Mouse (Mus musculus) hindlimb bud, embryonic 11.5 days (tissue): ENCODE measurements at regions not wholly inside any gene's neighbourhood (a gene's known extent, or its start where the extent isn't known, plus 50 kb on each side); places are given as distances from the start of the nearest gene placed in this dataset.

Experiments
- DNase-seq: peaks from one replicate; pipeline ENCODE4 v3.0.0-alpha.2; 2012; ENCODE audit warnings: low read depth, low spot score; ENCODE audit errors: extremely low spot score

GRCm38 (mm10) chr13:71150092-71150491 is 308.5 kb upstream of the Adamts16 start:
- DNase-seq, result no peak

- DNase-seq, result no peak
Observed at GRCm38 (mm10) chr13:71149303-71149696, 307.7 kb upstream of the Adamts16 start.

GRCm38 (mm10) chr13:71148491-71149302 is 307.1 kb upstream of the Adamts16 start:
- DNase-seq, result no peak

- no peak for DNase-seq
Observed at GRCm38 (mm10) chr13:71146859-71147443, 305.3 kb upstream of the Adamts16 start.

- no peak for DNase-seq
Observed at GRCm38 (mm10) chr13:71138745-71139312, 297.2 kb upstream of the Adamts16 start.

GRCm38 (mm10) chr13:71135940-71136632 is 294.5 kb upstream of the Adamts16 start:
- DNase-seq, result no peak

GRCm38 (mm10) chr13:71121484-71121883 is 279.9 kb upstream of the Adamts16 start:
- DNase-seq, result no peak

- DNase-seq, result no peak
Observed at GRCm38 (mm10) chr13:71108175-71108574, 266.6 kb upstream of the Adamts16 start.

- DNase-seq, result peak; percentile 56
Observed at GRCm38 (mm10) chr13:71105229-71105838, 263.7 kb upstream of the Adamts16 start.

GRCm38 (mm10) chr13:71104419-71105228 is 263.0 kb upstream of the Adamts16 start:
- DNase-seq, result no peak

- no peak for DNase-seq
Observed at GRCm38 (mm10) chr13:71084301-71084700, 242.7 kb upstream of the Adamts16 start.

GRCm38 (mm10) chr13:71075916-71076315 is 234.3 kb upstream of the Adamts16 start:
- DNase-seq, result no peak

GRCm38 (mm10) chr13:71074012-71074411 is 232.4 kb upstream of the Adamts16 start:
- no peak for DNase-seq

GRCm38 (mm10) chr13:71068757-71069201 is 227.2 kb upstream of the Adamts16 start:
- no peak for DNase-seq

- no peak for DNase-seq
Observed at GRCm38 (mm10) chr13:71068011-71068410, 226.4 kb upstream of the Adamts16 start.

- no peak for DNase-seq
Observed at GRCm38 (mm10) chr13:71065568-71065967, 224.0 kb upstream of the Adamts16 start.

- DNase-seq, result no peak
Observed at GRCm38 (mm10) chr13:71064590-71065307, 223.1 kb upstream of the Adamts16 start.

GRCm38 (mm10) chr13:71053361-71054264 is 212.0 kb upstream of the Adamts16 start:
- no peak for DNase-seq

GRCm38 (mm10) chr13:71050646-71051045 is 209.0 kb upstream of the Adamts16 start:
- no peak for DNase-seq
